Mouse (Mus musculus): Measurements from ENCODE around the gene Cdc25a. TPM values are rescaled to one million over a fixed set of nuclear protein-coding genes. Genes with fewer than 3 reads are reported as not detected.

The Cdc25a gene
- polyA plus RNA-seq (2012; fragmentation: generic; extraction: Trizol), result 1 to 10 TPM; 4.0 to 5.6 TPM

GRCm38 (mm10) chr9:109874797-109875691 lies at the start of gene Cdc25a:
TSS of gene Cdc25a (plus strand) at chr9:109875579.

DNA sequence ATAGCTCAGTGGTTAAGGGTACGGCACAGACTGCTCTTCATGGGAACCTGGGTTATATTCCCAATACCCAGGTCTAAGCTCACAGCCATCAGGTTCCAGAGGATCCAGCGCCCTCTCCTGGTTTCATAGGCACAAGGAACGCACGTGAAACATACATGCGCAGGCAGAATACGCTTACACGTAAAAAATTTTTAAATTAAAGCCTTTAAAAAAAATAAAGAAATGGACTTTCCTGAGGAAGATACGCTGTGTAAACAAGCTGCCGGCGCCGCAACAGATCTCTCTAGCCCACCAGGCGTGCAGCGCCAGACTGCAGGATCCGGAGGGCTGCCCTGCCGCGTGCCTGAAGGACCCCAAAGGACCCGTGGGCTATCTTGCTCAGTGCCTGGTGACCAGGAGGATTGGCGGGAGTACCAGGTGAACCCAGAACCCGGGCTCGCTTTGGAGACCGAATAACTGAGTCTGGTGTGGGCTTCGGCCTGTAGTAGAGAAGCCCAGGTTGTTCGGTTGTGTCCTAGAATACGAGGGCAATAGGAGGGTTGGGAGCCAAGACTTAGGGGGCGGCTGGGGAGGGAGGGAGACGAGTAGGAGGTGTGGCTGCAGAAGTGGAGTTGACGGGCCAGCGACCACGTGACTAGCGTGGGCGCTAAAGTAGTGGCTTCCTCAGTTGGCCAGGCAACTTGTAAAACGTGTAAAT lies 42.8 kb upstream of the Cdc25a start, which contains the start of gene Nme6:
Gene Nme6, plus strand, starts transcription at position 359 of the 697 bp plus-strand sequence.

GRCm38 (mm10) chr9:109849312-109849758 lies 26.0 kb upstream of the Cdc25a start, which contains the start of gene Camp:
TSS of gene Camp (minus strand) at chr9:109849617.

GRCm38 (mm10) chr9:109931257-109932171 lies 56.1 kb downstream of the Cdc25a start, which contains the start of gene Map4:
TSS of gene Map4 (plus strand) at chr9:109931460.

Other genes starting within 250 kb of the Cdc25a start
- gene Fbxw24, start 249.5 kb upstream of the Cdc25a start, polyA plus RNA-seq (2012; fragmentation: generic; extraction: Trizol), result not detected
- gene Fbxw25, start 210.9 kb upstream of the Cdc25a start, polyA plus RNA-seq (2012; fragmentation: generic; extraction: Trizol), result not detected
- not detected for gene Fbxw18, start 172.9 kb upstream of the Cdc25a start, polyA plus RNA-seq (2012; fragmentation: generic; extraction: Trizol)
- not detected for gene Fbxw26, start 129.5 kb upstream of the Cdc25a start, polyA plus RNA-seq (2012; fragmentation: generic; extraction: Trizol)
- gene Fbxw27, start 84.9 kb upstream of the Cdc25a start, polyA plus RNA-seq (2012; fragmentation: generic; extraction: Trizol), result not detected
- not detected for gene Spink8, start 63.3 kb upstream of the Cdc25a start, polyA plus RNA-seq (2012; fragmentation: generic; extraction: Trizol)
- 10 to 100 TPM; 21.9 to 65.7 TPM for gene Nme6, start 42.8 kb upstream of the Cdc25a start, polyA plus RNA-seq (2012; fragmentation: generic; extraction: Trizol)
- gene Camp, start 26.0 kb upstream of the Cdc25a start, polyA plus RNA-seq (2012; fragmentation: generic; extraction: Trizol), result under 1 TPM in 1 of 2 experiments, not detected in 1; 0.13 TPM
- 100 to 1,000 TPM in 1 of 2 experiments, 10 to 100 TPM in 1; 32.4 to 113 TPM for gene Map4, start 55.9 kb downstream of the Cdc25a start, polyA plus RNA-seq (2012; fragmentation: generic; extraction: Trizol)
- 10 to 100 TPM in 1 of 2 experiments, 1 to 10 TPM in 1; 5.0 to 19.9 TPM for gene Smarcc1, start 242.1 kb downstream of the Cdc25a start, polyA plus RNA-seq (2012; fragmentation: generic; extraction: Trizol)
- gene Dhx30, start 242.3 kb downstream of the Cdc25a start, polyA plus RNA-seq (2012; fragmentation: generic; extraction: Trizol), result 100 to 1,000 TPM in 1 of 2 experiments, 10 to 100 TPM in 1; 77.0 to 122 TPM